Mouse (Mus musculus): ENCODE measurements around the gene Eps8l2.

- TF ChIP-seq USF1 (IDR thresholded peaks at IDR 0.05; ENCODE audit: low read depth) (no peak), FOSL1 (IDR thresholded peaks at IDR 0.05; ENCODE audit: insufficient read depth, low read length, poor library complexity, severe bottlenecking) (no peak), CTCF (IDR thresholded peaks at IDR 0.05; ENCODE audit: control insufficient read depth, insufficient read depth, insufficient read length) (no peak), MYOD1 (IDR thresholded peaks at IDR 0.05; ENCODE audit: control insufficient read depth, insufficient read length, low read depth) (no peak), MYOG (IDR thresholded peaks at IDR 0.05; ENCODE audit: control insufficient read depth, extremely low read depth, insufficient read length) (no peak), MAX (IDR thresholded peaks at IDR 0.05) (no peak)
These were observed 39.5 kb upstream of the Eps8l2 start for GRCm38 (mm10) chr7:141299175-141299574.

All from C2C12 (cell line).